Mouse (Mus musculus): ENCODE measurements at regions not wholly inside any gene's neighbourhood (a gene's known extent, or its start where the extent isn't known, plus 50 kb on each side); places are given as distances from the start of the nearest gene placed in this dataset.
A peak's percentile ranks its signal among the peaks of the same experiment; 100 is the strongest.

- DNase-seq (ENCODE audit: extremely low read depth, insufficient read length, low spot score): no peak
Observed at GRCm38 (mm10) chr4:31672171-31672841, 291.6 kb upstream of the Map3k7 start.

GRCm38 (mm10) chr4:31672842-31673171 is 291.1 kb upstream of the Map3k7 start:
- no peak for DNase-seq (ENCODE audit: extremely low read depth, insufficient read length, low spot score)

DNA sequence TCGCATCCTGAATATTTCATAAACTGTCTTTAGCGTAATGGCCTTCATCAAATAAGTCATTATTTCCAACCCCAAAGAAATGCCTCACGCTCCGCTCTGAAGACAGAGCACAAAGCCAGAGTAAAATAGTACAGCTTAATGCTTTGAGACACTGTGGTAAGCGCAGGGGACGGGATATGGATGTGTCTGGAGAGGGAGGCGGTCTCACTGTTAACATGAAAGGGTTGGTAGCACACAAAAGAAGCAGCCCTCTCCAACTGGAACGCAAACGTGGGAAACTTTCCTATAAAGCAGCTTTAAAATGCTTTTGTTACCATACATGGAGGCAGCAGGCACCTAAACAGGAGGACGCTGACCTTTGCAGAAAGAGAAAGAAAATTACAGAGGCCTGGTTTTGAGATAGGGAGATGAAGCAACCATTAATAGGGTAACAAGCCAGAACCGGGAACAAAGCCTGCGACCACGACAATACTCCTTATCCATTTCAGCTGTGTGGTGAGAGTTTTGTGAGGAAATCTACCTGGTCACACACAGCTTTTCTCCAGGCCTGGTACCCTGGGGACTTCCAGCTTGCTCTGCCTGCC is 284.8 kb upstream of the Map3k7 start:
- no peak for DNase-seq (ENCODE audit: extremely low read depth, insufficient read length, low spot score)

- DNase-seq (ENCODE audit: extremely low read depth, insufficient read length, low spot score): no peak
Observed at GRCm38 (mm10) chr4:31680958-31681357, 282.9 kb upstream of the Map3k7 start.

GRCm38 (mm10) chr4:31689083-31689482 is 274.8 kb upstream of the Map3k7 start:
- no peak for DNase-seq (ENCODE audit: extremely low read depth, insufficient read length, low spot score)

- DNase-seq (ENCODE audit: extremely low read depth, insufficient read length, low spot score): no peak
Observed at GRCm38 (mm10) chr4:31697769-31698505, 266.0 kb upstream of the Map3k7 start.

DNA sequence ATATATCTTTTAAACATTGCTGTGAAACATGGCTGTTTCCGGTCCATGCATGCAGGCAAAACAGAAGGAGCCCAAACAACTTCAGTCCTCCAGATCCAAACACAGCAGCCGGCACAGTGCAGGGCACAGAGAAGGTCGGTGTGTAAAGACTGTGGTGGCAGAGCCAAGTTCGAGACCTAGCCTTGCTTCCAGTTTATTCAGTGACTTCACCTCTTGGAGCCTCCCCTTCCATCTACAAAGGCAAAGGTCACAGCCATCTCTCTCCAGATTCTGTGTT is 265.5 kb upstream of the Map3k7 start:
- DNase-seq (ENCODE audit: extremely low read depth, insufficient read length, low spot score): no peak

GRCm38 (mm10) chr4:31699296-31699695 is 264.6 kb upstream of the Map3k7 start:
- DNase-seq (ENCODE audit: extremely low read depth, insufficient read length, low spot score): no peak

- DNase-seq (ENCODE audit: extremely low read depth, insufficient read length, low spot score): no peak
Observed at GRCm38 (mm10) chr4:31714054-31714651, 249.7 kb upstream of the Map3k7 start.

GRCm38 (mm10) chr4:31723501-31723900 is 240.4 kb upstream of the Map3k7 start:
- DNase-seq (ENCODE audit: extremely low read depth, insufficient read length, low spot score): no peak

GRCm38 (mm10) chr4:31724400-31724799 is 239.5 kb upstream of the Map3k7 start:
- no peak for DNase-seq (ENCODE audit: extremely low read depth, insufficient read length, low spot score)

- no peak for DNase-seq (ENCODE audit: extremely low read depth, insufficient read length, low spot score)
Observed at GRCm38 (mm10) chr4:31727498-31728148, 236.3 kb upstream of the Map3k7 start.

DNA sequence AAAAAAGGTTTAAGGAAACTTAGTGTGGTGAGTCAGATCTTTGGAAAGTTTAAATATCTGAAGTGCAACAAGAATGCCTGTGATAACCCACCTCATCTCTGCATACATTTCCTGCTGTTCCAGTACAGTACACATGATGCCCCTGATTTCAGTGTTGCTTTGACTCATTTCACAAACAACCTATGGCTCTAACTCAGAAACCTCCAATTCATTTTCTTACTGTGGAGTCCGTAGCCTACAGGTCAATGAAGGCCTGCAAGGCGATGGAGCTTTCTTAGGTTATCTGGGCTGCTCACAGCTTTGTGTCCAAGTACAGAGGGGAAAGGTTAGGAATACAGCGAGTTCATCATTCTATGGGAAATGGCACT is 235.8 kb upstream of the Map3k7 start:
- DNase-seq (ENCODE audit: extremely low read depth, insufficient read length, low spot score): no peak

DNA sequence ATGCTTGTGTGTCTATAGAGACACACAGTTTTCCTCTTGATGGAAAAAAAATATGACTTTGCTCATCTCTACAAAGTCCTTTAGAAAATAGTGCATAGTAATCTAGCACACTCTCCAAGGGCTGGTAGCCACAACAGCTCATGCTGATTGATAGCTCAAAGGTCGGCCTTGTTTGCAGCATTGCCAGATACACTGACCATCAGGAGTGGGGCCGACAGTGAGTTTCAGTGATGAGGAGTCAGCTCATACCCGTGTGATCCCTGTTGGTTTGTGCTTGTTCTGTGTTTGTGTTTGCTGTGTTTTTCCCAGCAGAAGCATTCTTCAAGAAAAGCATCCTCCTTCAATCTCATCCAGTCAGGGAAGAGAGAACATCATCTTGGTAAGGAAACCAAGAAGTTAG is 220.1 kb upstream of the Map3k7 start:
- no peak for DNase-seq (ENCODE audit: extremely low read depth, insufficient read length, low spot score)

DNA sequence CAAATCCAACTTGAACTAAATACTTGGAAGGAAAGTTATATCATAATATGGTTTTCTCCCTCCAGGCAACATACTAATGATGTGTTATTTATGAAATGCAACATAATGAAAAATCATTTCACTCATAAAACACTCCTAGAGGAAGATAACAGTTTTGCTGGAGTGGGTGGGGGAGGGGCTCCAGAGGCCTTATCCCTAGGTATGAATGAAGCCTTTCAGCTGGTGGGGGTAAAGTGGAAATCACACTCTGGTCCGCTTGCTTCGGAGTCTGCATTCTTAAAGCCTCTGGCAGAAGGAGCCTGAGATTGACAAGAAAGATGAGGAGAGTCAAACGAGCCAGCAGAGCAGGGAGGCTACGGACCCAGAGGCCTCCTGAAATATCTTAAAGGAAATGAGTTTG is 219.5 kb upstream of the Map3k7 start:
- no peak for DNase-seq (ENCODE audit: extremely low read depth, insufficient read length, low spot score)

DNA sequence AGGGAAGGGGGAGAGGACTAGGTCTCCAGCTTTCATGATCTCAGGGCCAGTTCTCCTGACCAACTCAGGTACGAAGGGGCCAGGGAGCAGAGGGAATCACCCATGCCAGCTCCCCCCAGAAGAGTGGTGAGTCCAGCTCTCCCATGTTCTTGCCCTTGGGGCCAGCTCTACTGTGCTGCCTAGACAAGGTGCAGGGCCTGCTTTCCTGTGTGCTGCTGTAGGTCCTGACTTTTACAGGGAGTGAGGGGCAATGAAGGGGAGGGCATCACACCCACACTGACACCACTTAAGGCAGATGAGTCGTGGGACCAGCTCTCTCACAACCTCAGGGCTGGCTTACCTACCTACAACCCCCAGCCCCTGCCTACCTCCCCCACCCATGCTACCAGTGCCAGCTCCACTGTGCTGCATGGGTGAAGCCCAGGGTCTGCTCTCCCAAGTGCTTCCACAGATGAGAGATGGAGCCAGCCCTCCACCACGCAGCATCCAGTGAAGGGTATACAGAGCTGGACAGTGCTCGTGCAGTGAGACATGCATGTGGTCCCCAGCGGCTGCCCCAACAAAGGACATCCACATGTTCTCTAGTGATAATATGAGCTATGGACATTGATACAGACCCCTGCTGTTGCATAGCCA is 210.1 kb upstream of the Map3k7 start:
- no peak for DNase-seq (ENCODE audit: extremely low read depth, insufficient read length, low spot score)

DNA sequence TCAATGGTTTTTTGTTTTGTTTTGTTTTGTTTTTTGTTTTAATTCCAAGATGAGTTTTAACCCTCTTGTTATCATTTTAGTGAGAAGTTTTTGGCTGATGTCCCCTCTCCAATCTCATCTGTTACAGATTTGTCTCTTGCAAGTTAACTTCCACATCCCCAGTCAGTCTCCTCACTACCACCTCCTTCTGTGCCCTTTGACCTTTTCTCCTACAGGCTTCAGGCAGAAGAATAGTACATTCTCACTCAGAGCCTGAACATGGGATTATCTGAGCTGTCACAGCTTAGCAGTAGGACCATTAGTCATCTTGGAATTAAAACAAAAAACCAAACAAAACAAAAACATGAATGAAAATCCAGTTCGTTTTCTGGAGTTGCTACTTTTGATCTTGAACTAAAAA is 206.8 kb upstream of the Map3k7 start:
- DNase-seq (ENCODE audit: extremely low read depth, insufficient read length, low spot score): no peak

DNA sequence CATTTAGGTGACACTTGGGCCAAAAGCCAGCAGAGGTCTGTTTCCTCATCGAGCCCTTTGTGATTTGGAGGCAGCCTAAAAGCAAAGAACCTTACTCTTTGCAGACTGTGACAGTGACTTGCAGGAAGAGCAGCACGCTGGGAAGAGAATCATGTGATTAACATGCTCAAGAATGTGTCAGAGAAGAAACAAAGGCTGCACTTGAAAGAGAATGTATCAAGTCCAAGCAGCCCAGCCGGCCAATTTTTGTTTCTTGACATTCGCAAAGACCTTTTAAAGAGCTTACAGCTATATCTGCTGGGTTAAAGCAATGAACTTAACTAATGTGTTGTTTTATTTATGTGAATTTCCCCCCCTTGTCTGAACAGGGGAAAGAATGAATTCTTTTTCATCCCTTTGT is 203.8 kb upstream of the Map3k7 start:
- no peak for DNase-seq (ENCODE audit: extremely low read depth, insufficient read length, low spot score)

DNA sequence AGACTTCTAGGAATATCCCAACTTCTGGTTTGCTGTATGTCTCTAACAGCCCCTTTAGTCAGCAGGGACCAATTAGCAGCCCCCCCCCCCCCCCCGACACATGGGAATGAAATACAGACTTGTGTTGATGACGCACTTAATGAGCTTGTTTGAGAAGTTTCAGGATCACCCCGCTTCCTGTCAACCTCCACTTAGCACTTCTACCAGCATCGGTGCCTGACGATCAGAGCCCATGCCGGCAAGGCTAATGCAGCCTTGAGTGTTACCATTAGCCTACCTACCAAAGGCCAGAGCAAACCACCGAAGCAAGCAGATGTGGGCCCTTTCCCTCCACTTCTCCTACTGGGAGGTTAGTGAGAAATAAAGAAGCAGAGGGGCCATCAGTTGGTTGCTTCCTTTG is 201.7 kb upstream of the Map3k7 start:
- no peak for DNase-seq (ENCODE audit: extremely low read depth, insufficient read length, low spot score)

GRCm38 (mm10) chr4:31768026-31768626 is 195.8 kb upstream of the Map3k7 start:
- peak; percentile 40 for DNase-seq (ENCODE audit: extremely low read depth, insufficient read length, low spot score)

GRCm38 (mm10) chr4:31769325-31769724 is 194.6 kb upstream of the Map3k7 start:
- no peak for DNase-seq (ENCODE audit: extremely low read depth, insufficient read length, low spot score)
